Mouse (Mus musculus): ENCODE results near the gene Ak9. TPM values are rescaled to one million over a fixed set of nuclear protein-coding genes. Genes with fewer than 3 reads are reported as not detected.

Ak9 gene
- 0.25 and 0.28 TPM in 2 replicates for polyA plus RNA-seq (2015; fragmentation: Nextera tagmentation; extraction: Ambion mirVana)

DNA sequence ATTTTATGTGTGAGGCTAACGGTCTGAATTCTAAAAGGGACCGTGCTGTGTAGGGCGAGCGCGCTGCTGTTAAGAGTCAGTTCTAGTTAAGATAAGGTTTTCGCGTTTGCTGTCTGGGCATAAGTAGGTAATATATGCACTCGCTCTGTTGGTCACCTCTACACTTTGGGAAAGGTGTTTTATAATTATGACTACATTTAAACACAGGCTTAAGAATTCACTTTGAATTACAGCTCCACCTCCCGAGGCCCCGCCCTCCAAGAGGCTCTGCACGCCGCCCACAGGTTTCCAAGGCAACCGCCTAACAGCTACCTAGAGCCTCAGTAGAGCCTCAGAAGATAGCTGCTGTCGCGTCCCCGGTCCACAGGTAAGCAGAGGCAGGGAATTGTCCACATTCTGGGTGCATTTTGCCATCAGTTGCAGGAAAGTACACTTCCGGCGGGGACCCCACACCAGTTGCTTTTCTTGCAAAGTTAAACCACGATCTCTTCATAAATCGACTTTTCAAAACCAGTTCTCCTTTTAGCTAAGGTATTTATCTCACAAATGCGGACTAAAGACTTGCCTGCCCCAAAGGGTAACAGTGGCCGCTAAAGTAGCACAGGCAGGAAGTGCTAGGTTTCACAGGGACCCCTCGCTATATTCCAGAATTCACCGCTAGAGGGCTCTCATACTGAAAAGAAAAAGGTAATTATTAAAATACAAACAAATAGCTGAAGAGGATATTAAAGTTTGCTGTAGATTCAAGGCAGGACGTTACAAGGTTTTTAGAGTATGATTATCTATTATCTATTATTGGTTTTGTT lies at the start of gene Ak9:
Ak9 (plus strand) TSS at position 342 of the 806 bp plus-strand sequence.

DNA sequence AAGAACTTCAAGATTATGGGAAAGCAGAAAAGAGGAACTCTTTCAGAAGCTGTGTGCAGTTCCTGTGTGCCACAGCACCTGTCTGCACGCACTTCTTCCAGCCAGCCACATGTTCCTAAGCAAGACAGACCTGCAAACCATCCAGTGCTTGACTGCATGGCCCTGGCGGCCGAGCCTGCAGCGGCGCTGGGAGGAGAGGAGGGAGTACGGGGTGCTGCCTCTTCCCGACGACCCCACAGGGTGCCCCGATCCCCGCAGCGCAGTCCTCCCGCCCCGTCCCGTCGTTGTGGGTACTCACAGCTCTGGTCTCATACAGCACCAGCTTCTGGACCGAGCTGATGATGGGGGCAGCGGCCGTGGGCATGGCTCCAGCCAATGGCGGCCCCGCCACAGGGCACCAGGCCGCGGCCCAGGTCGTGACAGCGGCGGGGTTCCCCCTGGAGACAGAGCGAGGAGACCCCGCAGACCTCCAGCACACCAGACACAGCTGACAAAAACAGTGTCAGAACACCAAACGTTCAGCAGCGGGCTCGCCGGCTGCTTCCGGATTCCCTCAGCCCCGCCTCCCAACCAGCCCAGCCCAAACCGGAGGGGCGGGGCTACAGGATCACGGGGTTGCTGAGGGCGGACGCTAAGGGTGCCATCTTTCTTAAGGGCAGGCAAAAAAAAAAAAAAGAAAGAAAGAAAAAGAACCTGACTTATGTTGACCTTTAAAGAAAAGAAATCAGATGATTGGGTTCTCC lies 920 bp upstream of the Ak9 start, which contains the start of gene Fig4:
Fig4 (minus strand) TSS at position 572 of the 743 bp plus-strand sequence.

DNA sequence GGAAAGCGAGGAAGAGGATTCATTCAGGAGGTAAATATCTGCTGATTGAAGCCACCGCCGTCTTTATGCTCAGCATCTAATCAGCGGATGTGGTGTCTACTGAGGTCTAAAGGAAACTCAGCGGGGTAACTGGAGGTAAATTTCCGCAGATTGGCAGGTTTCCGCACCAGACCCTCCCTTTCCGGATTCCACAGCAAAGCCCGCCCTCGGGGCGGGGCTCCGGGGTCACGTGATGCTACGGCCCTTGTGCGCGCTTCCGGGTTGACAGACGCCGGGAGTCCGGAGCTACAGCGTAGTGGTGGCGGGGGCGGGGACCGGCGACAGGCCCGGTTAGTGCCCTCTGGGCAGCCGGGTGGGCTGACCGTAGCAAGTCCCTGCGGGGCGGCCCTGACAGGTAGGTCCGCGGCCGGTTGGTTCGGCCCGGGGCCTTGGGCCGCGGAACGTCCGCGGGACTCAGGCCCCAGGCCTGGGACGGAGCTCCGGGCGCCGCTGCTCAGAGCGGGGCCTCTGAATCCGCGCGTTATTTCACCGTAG lies 146.4 kb downstream of the Ak9 start, which contains the start of gene Zbtb24:
Zbtb24 (plus strand) TSS at position 247 of the 534 bp plus-strand sequence.

DNA sequence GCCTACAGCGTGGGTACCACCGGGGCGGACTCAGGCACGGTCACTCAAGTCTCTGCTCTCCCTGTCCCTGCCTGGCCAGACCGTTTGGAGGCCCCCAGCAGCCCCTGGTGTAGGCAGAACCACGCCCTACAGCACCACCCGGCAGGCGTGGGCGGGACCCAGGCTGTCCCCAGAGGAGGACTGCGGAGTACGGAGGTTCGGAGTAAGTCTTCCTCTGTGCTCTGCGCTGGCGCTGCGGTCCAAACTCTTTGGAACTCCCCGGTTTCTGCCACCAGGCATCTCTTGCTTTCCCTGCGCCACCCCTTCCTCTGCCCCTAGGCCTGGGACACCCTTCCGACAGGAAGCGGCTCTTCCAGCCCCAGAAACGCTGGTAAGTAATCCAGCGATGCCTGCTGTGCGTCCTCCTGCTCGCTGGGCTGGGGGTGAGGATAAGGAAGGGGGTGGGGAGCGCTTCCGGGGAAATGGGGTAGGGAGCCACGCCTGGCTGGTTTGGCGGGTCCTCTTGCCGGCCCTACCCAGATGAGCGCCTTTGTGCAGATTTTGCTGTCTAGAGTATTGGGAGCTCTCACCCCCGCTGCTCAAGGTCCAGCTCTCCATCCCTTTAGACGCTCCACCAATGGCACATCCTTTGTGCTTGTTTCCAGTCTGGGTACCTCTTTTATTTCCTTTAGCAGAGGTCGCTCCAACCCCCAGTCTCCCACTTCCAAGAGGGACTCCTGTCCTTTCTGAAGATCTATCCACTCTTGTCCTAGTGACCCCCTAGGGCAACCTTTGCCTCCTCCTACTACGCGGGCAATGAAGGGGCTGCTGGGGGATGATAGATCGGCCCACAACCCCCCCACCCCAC lies 172.6 kb downstream of the Ak9 start, which contains the start of gene Mical1:
Mical1 (plus strand) TSS at position 144 of the 847 bp plus-strand sequence.

Other genes starting within 250 kb of the Ak9 start
- gene Gpr6, start 231.7 kb upstream of the Ak9 start, polyA plus RNA-seq (2015; fragmentation: Nextera tagmentation; extraction: Ambion mirVana) = 2.1 and 2.4 TPM in 2 replicates
- 28.8 and 29.5 TPM in 2 replicates for gene Fig4, start 720 bp upstream of the Ak9 start, polyA plus RNA-seq (2015; fragmentation: Nextera tagmentation; extraction: Ambion mirVana)
- 13.4 and 15.2 TPM in 2 replicates for gene Zbtb24, start 146.4 kb downstream of the Ak9 start, polyA plus RNA-seq (2015; fragmentation: Nextera tagmentation; extraction: Ambion mirVana)
- gene Mical1, start 172.3 kb downstream of the Ak9 start, polyA plus RNA-seq (2015; fragmentation: Nextera tagmentation; extraction: Ambion mirVana) = 24.3 and 26.9 TPM in 2 replicates
- 40.4 and 48.6 TPM in 2 replicates for gene Smpd2, start 186.4 kb downstream of the Ak9 start, polyA plus RNA-seq (2015; fragmentation: Nextera tagmentation; extraction: Ambion mirVana)
- gene Ppil6, start 186.5 kb downstream of the Ak9 start, polyA plus RNA-seq (2015; fragmentation: Nextera tagmentation; extraction: Ambion mirVana) = 8.3 and 10.1 TPM in 2 replicates
- gene Cd164, start 215.4 kb downstream of the Ak9 start, polyA plus RNA-seq (2015; fragmentation: Nextera tagmentation; extraction: Ambion mirVana) = 48.1 and 56.2 TPM in 2 replicates

Data from neural tube, postnatal 0 days (tissue).